Mouse (Mus musculus) kidney, adult 8-10 months (tissue): ENCODE measurements around the gene Kdm4a.

ENCODE experiments used
- DNase-seq, 2 experiments: peaks; one replicate each; pipeline ENCODE4 v3.0.0; 2022

The Kdm4a gene

GRCm38 (mm10) chr4:118179467-118180300 lies at the start of gene Kdm4a:
Gene Kdm4a, minus strand, starts transcription at chr4:118180043.
- peak; percentile 94 to 97 for DNase-seq

GRCm38 (mm10) chr4:118229035-118229770 lies 49.4 kb upstream of the Kdm4a start:
- DNase-seq: no peak

GRCm38 (mm10) chr4:118227398-118227797 lies 47.6 kb upstream of the Kdm4a start:
- no peak for DNase-seq

GRCm38 (mm10) chr4:118221261-118221660 lies 41.4 kb upstream of the Kdm4a start:
- DNase-seq: peak; percentile 52 to 69

GRCm38 (mm10) chr4:118220756-118221155 lies 40.9 kb upstream of the Kdm4a start:
- peak; percentile 54 to 56 for DNase-seq

- no peak for DNase-seq
Observed at GRCm38 (mm10) chr4:118219487-118219886, 39.6 kb upstream of the Kdm4a start.

- peak; percentile 75 to 81 for DNase-seq
Observed at GRCm38 (mm10) chr4:118218521-118218920, 38.7 kb upstream of the Kdm4a start.

GRCm38 (mm10) chr4:118216726-118217595 lies 37.1 kb upstream of the Kdm4a start:
- peak; percentile 70 to 78 for DNase-seq

GRCm38 (mm10) chr4:118214891-118215290 lies 35.0 kb upstream of the Kdm4a start:
- peak; percentile 48 to 72 for DNase-seq

GRCm38 (mm10) chr4:118206918-118207640 lies 27.2 kb upstream of the Kdm4a start:
- DNase-seq: no peak

GRCm38 (mm10) chr4:118205906-118206305 lies 26.1 kb upstream of the Kdm4a start:
- DNase-seq: no peak

GRCm38 (mm10) chr4:118199093-118199492 lies 19.2 kb upstream of the Kdm4a start:
- DNase-seq: no peak

GRCm38 (mm10) chr4:118198606-118199005 lies 18.8 kb upstream of the Kdm4a start:
- DNase-seq: no peak

GRCm38 (mm10) chr4:118196185-118196584 lies 16.3 kb upstream of the Kdm4a start:
- no peak for DNase-seq

GRCm38 (mm10) chr4:118180301-118181080 lies 648 bp upstream of the Kdm4a start:
- DNase-seq: no peak

GRCm38 (mm10) chr4:118178952-118179466 lies 834 bp downstream of the Kdm4a start:
- DNase-seq: no peak

- no peak for DNase-seq
Observed at GRCm38 (mm10) chr4:118172461-118172860, 7.4 kb downstream of the Kdm4a start.

- no peak for DNase-seq
Observed at GRCm38 (mm10) chr4:118171006-118171405, 8.8 kb downstream of the Kdm4a start.

GRCm38 (mm10) chr4:118162123-118162522 lies 17.7 kb downstream of the Kdm4a start:
- no peak for DNase-seq

- no peak for DNase-seq
Observed at GRCm38 (mm10) chr4:118157666-118158065, 22.2 kb downstream of the Kdm4a start.

GRCm38 (mm10) chr4:118156559-118156958 lies 23.3 kb downstream of the Kdm4a start:
- no peak for DNase-seq
